Mouse (Mus musculus): ENCODE measurements around the gene A230050P20Rik.

- TF ChIP-seq GATA1 (IDR thresholded peaks at IDR 0.05; ENCODE audit: low read length) (no peak), TAL1 (IDR thresholded peaks at IDR 0.05; ENCODE audit: low read length) (no peak)
These were observed 25.8 kb upstream of the A230050P20Rik start for GRCm38 (mm10) chr9:20842670-20843069.

All from erythroblast, embryonic 14.5 days (primary cell).